Mouse (Mus musculus) hindbrain, embryonic 15.5 days (tissue): ENCODE results near the gene Pbx1. TPM values are rescaled to one million over a fixed set of nuclear protein-coding genes. Genes with fewer than 3 reads are reported as not detected.

Experiments
- ATAC-seq: fragments of 200-750 bp; cut with Nextera tagmentation; 2 replicates; pipeline ENCODE4 v1.8.0; 2017; ENCODE audit warnings: low read depth, moderate number of reproducible peaks, moderate TSS enrichment; ENCODE audit not compliant: low FRiP score
- H3K27ac ChIP-seq: fragments of 300-500 bp; sonication (generic); replicated peaks from 2 replicates; pipeline ENCODE4 v1.5.1; 2015; ENCODE audit warnings: mild to moderate bottlenecking, inconsistent platforms
- H3K27me3 ChIP-seq: fragments of 300-500 bp; sonication (generic); 2 replicates; pipeline ENCODE4 v1.6.1; 2015; ENCODE audit warnings: control low read depth, inconsistent platforms
- H3K36me3 ChIP-seq: fragments of 300-500 bp; sonication (generic); 2 replicates; pipeline ENCODE4 v1.6.1; 2015; ENCODE audit warnings: control low read depth, inconsistent platforms
- H3K4me1 ChIP-seq: fragments of 300-500 bp; sonication (generic); replicated peaks from 2 replicates; pipeline ENCODE4 v1.6.1; 2015; ENCODE audit warnings: control low read depth, inconsistent platforms
- H3K4me2 ChIP-seq: fragments of 300-500 bp; sonication (generic); 2 replicates; pipeline ENCODE4 v1.6.1; 2015; ENCODE audit warnings: moderate library complexity, mild to moderate bottlenecking, inconsistent platforms
- H3K4me3 ChIP-seq: fragments of 300-500 bp; sonication (generic); 2 replicates; pipeline ENCODE4 v1.5.1; 2015; ENCODE audit warnings: mild to moderate bottlenecking, inconsistent platforms
- H3K9ac ChIP-seq: fragments of 300-500 bp; sonication (generic); 2 replicates; pipeline ENCODE4 v1.6.1; 2015; ENCODE audit warnings: inconsistent platforms
- H3K9me3 ChIP-seq: fragments of 300-500 bp; sonication (generic); 2 replicates; pipeline ENCODE4 v1.6.1; 2016; ENCODE audit warnings: control low read depth, inconsistent platforms
- WGBS: fragments of 180-500 bp; shearing (Covaris S2); methylation state at CpG from one replicate; pipeline ENCODE4 v1.1.7; 2015; 5-methylcytosine and 5-hydroxymethylcytosine counted together
- polyA plus RNA-seq: library from polyadenylated mRNA; unstranded; fragments of >200 nt; fragmentation: Nextera tagmentation; extraction: Ambion mirVana; gene quantifications from 2 replicates; pipeline ENCODE4 v1.2.1, GENCODE M21; 2015

Gene Pbx1
- polyA plus RNA-seq, 1 experiment from 2014 or later = 44.2 TPM

DNA sequence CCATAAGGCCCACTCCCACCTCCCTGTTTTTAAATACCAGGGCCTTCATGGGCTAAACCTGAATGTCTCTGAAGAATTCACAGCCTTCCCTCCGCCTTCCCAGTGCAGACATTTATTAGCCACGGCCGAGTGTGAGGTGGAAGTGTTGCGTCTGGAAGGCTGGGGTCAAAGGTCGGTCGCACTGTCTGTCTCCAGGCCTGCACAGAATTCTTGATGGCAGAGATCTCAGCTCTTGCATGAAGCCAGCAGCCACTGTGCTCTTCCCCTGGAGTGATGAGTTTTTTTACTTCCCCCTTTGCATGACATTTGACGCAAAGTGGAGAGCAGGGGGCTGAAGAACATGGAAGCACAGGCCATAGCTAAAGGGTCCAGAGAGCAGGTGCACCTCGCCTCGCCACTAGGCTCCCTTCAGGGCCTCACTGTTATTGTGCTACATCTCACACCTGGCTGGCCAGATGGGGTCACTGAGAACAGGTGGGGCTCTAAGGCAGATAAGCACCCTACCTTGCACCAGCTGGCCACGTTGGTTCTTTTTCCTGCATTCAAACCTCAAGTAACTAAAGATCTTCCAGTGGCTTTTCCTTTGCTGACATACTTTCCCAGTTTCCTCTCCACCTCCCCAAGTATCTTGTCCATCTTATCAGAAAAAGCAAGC lies 143.1 kb downstream of the Pbx1 start:
- no peaks in the 10 kb centered on the region for H3K27me3 ChIP-seq
- ATAC-seq = no peak
- peaks cover 74% of the 10 kb centered on the region for H3K4me1 ChIP-seq
- peak overlapping the region; percentile 73 for H3K27ac ChIP-seq
- no peaks in the 10 kb centered on the region for H3K9me3 ChIP-seq
- H3K9ac ChIP-seq = no peak overlapping the region
- H3K4me2 ChIP-seq = no peak overlapping the region
- 45% methylated on average over 10 of the region's 10 CpGs for WGBS
- no peak overlapping the region for H3K4me3 ChIP-seq
- H3K36me3 ChIP-seq = no peaks in the 10 kb centered on the region

DNA sequence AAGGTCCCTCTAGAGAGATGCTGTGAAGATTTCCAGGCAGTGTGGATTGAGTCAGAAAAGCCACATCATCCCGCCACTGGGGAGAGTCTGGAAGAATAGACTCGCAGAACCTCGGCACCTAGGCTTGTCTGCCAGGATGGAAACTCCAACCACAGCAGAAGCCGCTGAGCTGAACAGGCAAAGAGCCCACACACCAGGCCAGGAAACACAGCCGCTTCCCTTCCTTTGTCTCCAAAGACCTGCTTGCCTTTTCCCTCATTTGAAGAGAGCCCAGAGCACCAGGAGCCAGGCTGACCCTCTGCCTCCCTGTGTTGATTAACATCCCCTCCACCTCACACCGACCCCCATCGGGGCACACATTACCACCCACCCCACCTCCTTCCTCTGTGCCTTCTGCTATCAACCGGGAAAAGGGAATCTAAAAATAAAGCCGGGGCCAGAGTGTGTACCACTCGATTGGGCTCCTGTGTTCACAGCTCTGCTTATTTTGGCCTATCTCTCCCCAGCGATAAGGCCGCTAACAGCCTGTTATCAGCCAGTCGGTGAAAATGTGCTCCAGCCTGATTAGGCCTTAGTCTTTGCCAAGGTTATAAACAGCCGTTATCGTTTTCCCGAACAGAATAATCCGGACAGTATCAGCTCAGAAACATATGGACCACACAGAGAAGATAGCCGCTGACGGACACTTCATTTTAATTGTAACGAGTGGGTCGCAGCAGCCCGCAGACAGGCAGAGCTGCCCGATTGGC lies 144.1 kb downstream of the Pbx1 start:
- H3K4me3 ChIP-seq = no peak overlapping the region
- peaks cover 82% of the 10 kb centered on the region for H3K4me1 ChIP-seq
- no peaks in the 10 kb centered on the region for H3K27me3 ChIP-seq
- H3K9me3 ChIP-seq = no peaks in the 10 kb centered on the region
- ATAC-seq = peak; percentile 49
- peak overlapping the region; percentile 16; the same call in 1 of the 2 replicates for H3K4me2 ChIP-seq
- WGBS = 17% methylated on average over 23 of the region's 23 CpGs
- H3K9ac ChIP-seq = peak overlapping the region; percentile 10
- no peaks in the 10 kb centered on the region for H3K36me3 ChIP-seq
- peak overlapping the region; percentile 73 for H3K27ac ChIP-seq

DNA sequence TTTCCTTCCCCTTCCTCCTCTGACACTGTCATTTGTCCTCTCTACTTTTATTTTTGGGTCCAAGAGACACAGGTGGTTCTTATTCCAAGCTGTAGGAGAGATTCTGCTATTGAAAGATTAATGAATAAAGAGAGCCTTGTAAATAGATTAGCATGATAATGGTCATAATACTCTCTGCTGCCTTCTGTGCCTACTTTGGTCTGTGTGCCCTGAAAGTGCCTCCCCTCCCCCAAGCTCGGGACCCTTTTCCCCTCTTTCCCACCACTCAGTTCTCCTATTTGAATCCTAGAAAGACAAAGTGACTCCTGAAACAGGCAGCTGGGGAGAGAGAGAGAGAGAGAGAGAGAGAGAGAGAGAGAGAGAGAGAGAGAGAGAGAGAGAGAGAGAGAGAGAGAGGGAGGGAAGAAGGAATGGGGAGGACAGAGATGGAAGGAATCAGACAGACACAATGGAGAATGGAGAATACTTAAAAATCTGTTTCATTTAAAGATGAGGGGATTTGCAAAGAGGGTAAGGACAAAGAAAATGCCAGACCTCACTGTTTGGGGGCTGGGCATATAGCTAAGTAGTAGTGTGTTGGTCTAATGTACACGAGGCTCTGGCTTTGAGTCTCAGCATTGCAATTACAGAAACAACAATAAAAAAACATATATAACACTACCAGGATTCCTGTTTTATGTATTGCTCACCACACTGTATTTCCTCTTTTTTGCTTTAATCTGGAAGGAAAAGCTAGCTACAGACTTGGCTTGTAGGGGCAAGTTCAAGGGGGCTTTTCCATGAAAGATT lies 145.0 kb downstream of the Pbx1 start:
- Histone ChIP-seq H3K4me2 (0 out of 2 replicates have a peak overlapping the region, but pooled peaks have one; percentile 16), H3K36me3 (no peaks in the 10 kb centered on the region), H3K27ac (peak overlapping the region; percentile 73), H3K9ac (no peak overlapping the region), H3K27me3 (no peaks in the 10 kb centered on the region), H3K4me1 (peaks cover 76% of the 10 kb centered on the region), H3K4me3 (no peak overlapping the region), H3K9me3 (no peaks in the 10 kb centered on the region)
- no peak for ATAC-seq
- WGBS = 11% methylated on average over 2 of the region's 2 CpGs

DNA sequence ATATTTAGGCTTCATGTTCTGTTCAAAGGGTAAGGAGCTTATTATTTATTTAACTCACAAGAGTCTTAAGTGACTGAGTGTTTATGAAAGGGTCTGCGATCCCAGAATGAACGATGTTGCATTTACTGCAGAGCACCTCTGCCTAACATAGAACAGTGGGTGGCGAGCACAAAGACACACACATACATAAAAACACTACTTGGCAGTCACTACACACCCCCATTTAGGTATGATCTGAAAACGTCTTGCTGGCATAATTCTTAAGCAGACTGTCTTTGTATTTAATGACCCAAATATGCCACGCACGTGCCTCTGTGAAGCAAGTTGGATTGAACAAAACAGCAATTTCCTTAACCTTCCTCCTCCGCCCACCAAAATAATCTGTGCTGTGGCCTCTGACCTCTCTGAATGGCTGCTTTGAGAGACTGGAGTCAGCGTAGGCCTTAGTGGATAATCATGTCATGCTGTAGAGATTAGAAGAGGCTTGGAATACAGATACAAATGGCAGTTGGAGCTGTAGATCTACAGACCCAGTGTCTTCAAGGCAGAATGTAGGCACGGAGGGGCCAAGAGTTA lies 147.4 kb downstream of the Pbx1 start:
- H3K4me2 ChIP-seq = no peak overlapping the region
- H3K27me3 ChIP-seq = no peaks in the 10 kb centered on the region
- no peak overlapping the region for H3K9ac ChIP-seq
- H3K4me3 ChIP-seq = no peak overlapping the region
- peaks cover 52% of the 10 kb centered on the region for H3K4me1 ChIP-seq
- 31% methylated on average over 9 of the region's 9 CpGs for WGBS
- no peaks in the 10 kb centered on the region for H3K36me3 ChIP-seq
- H3K27ac ChIP-seq = no peak overlapping the region
- no peaks in the 10 kb centered on the region for H3K9me3 ChIP-seq
- no peak for ATAC-seq

DNA sequence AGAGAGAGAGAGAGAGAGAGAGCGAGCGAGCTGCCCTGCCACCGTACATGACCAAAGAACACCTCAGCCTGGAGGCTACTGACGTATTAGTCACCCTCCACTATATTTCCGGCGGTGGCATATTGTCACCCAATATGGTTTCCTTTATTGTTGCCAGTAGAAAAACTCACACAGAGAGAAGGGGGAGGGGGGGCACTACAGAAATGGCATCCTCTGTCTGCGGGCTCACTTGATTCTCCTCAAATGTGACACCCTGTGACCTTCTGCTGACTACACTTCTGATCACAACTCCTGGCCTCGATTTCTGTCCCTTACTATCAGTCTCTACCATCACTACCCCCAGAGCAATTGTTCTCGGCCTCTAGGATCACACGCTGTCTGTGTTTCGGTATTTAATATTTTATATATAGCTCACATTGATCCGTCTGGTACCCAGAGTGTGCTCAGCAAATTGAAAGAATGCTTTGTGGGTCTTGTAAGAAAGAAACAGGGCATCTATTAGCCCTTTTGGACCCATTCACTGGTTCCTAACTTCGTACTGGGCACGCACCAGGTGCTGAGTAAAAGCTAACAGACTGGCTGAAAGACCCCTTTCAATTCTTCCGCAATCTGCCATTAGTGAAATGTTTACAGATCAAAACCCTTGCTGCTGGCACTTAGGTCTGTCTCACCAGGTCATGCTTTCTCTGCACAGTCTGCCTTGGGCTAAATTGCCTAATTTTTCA lies 148.1 kb downstream of the Pbx1 start:
- no peak for ATAC-seq
- no peaks in the 10 kb centered on the region for H3K36me3 ChIP-seq
- no peak overlapping the region for H3K4me2 ChIP-seq
- H3K4me3 ChIP-seq = no peak overlapping the region
- no peaks in the 10 kb centered on the region for H3K9me3 ChIP-seq
- 0 out of 2 replicates have a peak overlapping the region, but pooled peaks have one; percentile 3 for H3K27ac ChIP-seq
- H3K4me1 ChIP-seq = peaks cover 46% of the 10 kb centered on the region
- H3K9ac ChIP-seq = no peak overlapping the region
- 42% methylated on average over 15 of the region's 15 CpGs for WGBS
- no peaks in the 10 kb centered on the region for H3K27me3 ChIP-seq

DNA sequence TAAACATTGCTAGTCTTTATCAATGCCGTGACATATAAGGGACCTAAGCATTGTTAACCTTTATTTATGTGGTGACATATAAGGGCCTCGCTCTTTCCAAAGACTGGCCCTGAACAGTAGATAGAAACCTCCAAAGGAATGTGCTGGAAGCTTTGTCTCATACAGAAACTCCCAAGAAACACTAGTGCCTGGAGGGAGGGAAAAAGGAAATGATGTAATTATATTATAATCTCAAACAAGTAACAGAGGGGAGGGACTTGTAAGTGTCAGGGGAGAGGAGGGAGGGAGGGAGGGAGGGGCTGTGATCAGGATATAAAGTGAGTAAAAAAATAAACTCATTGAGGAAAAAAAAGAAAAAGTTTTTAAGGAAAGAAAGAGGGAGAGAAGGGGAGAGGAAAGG lies 148.6 kb downstream of the Pbx1 start:
- 81% methylated on average over 2 of the region's 2 CpGs for WGBS
- H3K4me3 ChIP-seq = no peak overlapping the region
- peaks cover 40% of the 10 kb centered on the region for H3K4me1 ChIP-seq
- H3K36me3 ChIP-seq = no peaks in the 10 kb centered on the region
- H3K4me2 ChIP-seq = no peak overlapping the region
- H3K9me3 ChIP-seq = no peaks in the 10 kb centered on the region
- H3K27ac ChIP-seq = no peak overlapping the region
- no peak for ATAC-seq
- no peak overlapping the region for H3K9ac ChIP-seq
- no peaks in the 10 kb centered on the region for H3K27me3 ChIP-seq

DNA sequence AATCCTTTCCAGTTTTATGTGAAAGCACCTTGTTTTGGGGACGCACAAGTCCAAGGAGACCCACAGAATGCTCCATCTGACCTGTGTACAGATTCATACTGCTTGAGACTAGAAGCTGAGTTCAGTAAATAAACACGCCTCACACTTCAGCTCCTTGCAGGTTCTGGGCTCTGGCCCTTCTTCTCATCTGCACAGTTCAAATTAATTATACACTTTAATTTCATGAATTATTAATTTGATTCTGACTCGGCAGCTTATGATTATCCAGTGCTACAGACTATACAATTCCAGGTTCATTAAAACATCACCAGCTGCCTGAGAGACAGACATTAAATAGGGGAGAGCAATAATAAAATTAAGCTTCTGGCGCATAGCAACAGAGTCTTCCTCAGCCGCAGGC lies 156.4 kb downstream of the Pbx1 start:
- Histone ChIP-seq H3K36me3 (no peaks in the 10 kb centered on the region), H3K4me1 (peaks cover 20% of the 10 kb centered on the region), H3K27me3 (no peaks in the 10 kb centered on the region), H3K4me3 (no peak overlapping the region), H3K27ac (0 out of 2 replicates have a peak overlapping the region, but pooled peaks have one; percentile 32), H3K9ac (no peak overlapping the region), H3K4me2 (no peak overlapping the region), H3K9me3 (no peaks in the 10 kb centered on the region)
- ATAC-seq = peak; percentile 57
- 36% methylated on average over 5 of the region's 5 CpGs for WGBS

DNA sequence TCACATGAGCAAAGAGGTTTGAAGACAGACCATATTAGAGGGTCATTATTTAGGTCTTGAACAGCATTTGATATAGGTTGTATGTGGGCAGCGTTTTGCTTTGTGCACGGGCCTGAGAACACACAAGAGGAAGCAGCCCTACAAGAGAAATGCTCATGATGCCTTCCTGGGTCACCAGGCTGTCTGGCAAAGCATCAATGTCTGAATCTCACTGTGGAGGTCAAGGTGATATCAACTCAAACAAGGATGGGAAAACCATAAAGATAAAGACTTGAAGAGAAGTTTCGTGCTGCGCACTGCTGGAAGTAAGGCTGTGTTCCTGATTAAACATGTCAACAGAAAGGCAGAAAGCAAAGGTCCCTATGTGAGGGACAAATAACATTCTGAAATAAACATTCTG lies 157.8 kb downstream of the Pbx1 start:
- H3K4me2 ChIP-seq = no peak overlapping the region
- no peaks in the 10 kb centered on the region for H3K27me3 ChIP-seq
- 95% methylated on average over 4 of the region's 4 CpGs for WGBS
- H3K36me3 ChIP-seq = no peaks in the 10 kb centered on the region
- H3K27ac ChIP-seq = no peak overlapping the region
- no peak overlapping the region for H3K9ac ChIP-seq
- H3K9me3 ChIP-seq = no peaks in the 10 kb centered on the region
- H3K4me1 ChIP-seq = peaks cover 29% of the 10 kb centered on the region
- no peak overlapping the region for H3K4me3 ChIP-seq
- no peak for ATAC-seq

DNA sequence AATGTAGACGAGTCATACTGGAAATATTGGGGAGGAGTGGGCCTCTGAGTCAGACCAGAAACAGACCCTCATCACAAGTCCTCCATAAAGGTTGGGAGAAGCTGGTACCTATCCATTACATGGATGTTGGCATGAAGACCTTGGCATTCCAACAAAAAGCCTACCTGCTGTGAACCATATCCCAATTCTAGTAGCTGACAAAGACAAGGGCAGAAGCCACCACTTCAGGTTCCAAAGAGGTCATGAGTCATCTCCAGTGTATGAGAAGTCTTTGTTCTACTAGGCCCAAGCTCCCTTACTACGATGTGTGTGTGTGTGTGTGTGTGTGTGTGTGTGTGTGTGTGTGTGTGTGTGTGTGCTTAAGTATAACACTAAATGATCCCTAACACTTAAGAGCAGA lies 160.0 kb downstream of the Pbx1 start:
- Histone ChIP-seq H3K27ac (no peak overlapping the region), H3K4me3 (no peak overlapping the region), H3K36me3 (no peaks in the 10 kb centered on the region), H3K9me3 (no peaks in the 10 kb centered on the region), H3K9ac (no peak overlapping the region), H3K4me2 (no peak overlapping the region), H3K4me1 (peaks cover 37% of the 10 kb centered on the region), H3K27me3 (no peaks in the 10 kb centered on the region)
- WGBS = 69% methylated on average over 2 of the region's 2 CpGs
- ATAC-seq = no peak

DNA sequence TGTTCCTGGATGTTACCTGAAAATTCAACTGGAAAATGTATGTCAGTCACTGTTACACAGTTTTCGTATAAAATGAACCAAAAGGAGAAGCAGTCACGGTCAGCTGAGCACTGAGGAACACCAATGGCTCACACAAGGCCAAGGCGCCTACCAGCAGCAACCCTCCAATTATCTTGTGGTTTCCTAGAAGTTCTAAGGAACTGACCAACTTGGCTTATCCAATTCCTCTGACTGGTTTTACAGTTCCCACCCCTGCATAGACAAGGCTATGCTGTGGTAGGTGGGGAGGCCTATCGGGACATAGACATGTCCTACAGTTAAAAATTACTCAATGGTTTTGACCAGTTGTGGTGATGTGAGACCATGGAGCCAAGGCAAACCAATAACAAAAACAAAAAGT lies 160.9 kb downstream of the Pbx1 start:
- no peak overlapping the region for H3K4me2 ChIP-seq
- 90% methylated on average over 4 of the region's 4 CpGs for WGBS
- no peak overlapping the region for H3K27ac ChIP-seq
- H3K4me1 ChIP-seq = peaks cover 31% of the 10 kb centered on the region
- ATAC-seq = no peak
- no peaks in the 10 kb centered on the region for H3K36me3 ChIP-seq
- H3K27me3 ChIP-seq = no peaks in the 10 kb centered on the region
- H3K9ac ChIP-seq = no peak overlapping the region
- no peaks in the 10 kb centered on the region for H3K9me3 ChIP-seq
- no peak overlapping the region for H3K4me3 ChIP-seq

DNA sequence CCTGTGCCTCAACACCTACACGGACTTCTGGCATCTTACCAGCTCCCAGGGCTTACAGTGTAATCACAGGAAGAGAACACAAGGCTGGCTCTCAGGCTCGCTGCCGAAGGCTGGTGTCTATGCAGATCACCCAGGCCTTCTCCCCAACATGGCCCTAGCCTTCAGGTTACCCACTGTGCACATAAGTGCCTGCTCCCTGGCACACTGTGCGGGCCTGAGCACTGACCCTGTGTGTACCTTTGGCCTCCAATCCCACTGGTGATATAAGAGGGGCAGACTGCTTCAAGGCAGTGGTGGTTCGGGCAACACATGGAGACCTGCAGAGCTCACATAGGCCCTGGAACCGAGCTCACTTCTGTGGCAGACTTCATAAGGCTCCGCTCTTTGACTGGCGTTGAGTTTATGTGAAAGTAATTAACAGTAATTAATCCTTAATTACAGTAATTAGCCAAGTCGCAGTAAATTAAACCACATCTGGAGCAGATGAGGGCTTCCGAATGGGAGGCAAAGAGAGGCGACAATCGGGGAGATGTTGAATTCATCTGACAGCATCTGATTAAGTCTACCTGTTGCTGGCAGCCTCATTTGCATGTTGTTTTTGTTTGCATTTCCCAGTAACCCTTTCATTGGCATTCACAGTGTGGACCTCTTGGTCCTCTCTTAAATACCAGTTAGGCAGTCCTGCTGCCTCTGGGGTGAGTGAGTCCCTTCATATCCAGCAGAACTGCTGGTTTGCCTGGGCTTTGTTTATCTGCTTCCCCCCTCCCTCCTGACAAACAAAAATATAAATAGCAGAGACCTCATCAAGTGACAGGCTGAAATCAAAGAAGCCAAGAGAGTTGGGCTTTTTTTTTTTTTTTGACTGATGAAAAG lies 163.1 kb downstream of the Pbx1 start:
- WGBS = 50% methylated on average over 12 of the region's 12 CpGs
- no peaks in the 10 kb centered on the region for H3K9me3 ChIP-seq
- peak; percentile 32; the same call in 1 of the 2 replicates for ATAC-seq
- no peak overlapping the region for H3K4me3 ChIP-seq
- H3K9ac ChIP-seq = no peak overlapping the region
- H3K36me3 ChIP-seq = no peaks in the 10 kb centered on the region
- H3K27ac ChIP-seq = no peak overlapping the region
- no peaks in the 10 kb centered on the region for H3K27me3 ChIP-seq
- H3K4me1 ChIP-seq = peaks cover 37% of the 10 kb centered on the region
- no peak overlapping the region for H3K4me2 ChIP-seq
